Mouse (Mus musculus): ENCODE data around the gene Cdc42se1. TPM values are rescaled to one million over a fixed set of nuclear protein-coding genes. Genes with fewer than 3 reads are reported as not detected.
A peak's percentile ranks its signal among the peaks of the same experiment; 100 is the strongest.
"Not testable (repeated sequence)": the region's sequence is repeated elsewhere in the genome, so short reads cannot be mapped to it uniquely, and the experiment has no call there.

Cdc42se1 gene
- polyA plus RNA-seq, 1 experiment from 2014 or later: 91.1 TPM

GRCm38 (mm10) chr3:95203880-95204279, 24.7 kb upstream of the Cdc42se1 start:
- Histone ChIP-seq H3K27ac (replicated peaks) (no peak overlapping the region), H3K27me3 (replicated peaks; ENCODE audit: low read depth, poor library complexity, severe bottlenecking) (no peaks in the 10 kb centered on the region), H3K9me3 (no peaks in the 10 kb centered on the region), H3K4me1 (no peaks in the 10 kb centered on the region), H3K4me3 (no peak overlapping the region), H3K36me3 (replicated peaks) (peaks cover 98% of the 10 kb centered on the region)
- DNase-seq (ENCODE audit: low spot score): no peak
- 92% methylated on average over 6 of the region's 6 CpGs for WGBS

GRCm38 (mm10) chr3:95208286-95208685, 20.2 kb upstream of the Cdc42se1 start:
- Histone ChIP-seq H3K36me3 (replicated peaks) (peaks cover 89% of the 10 kb centered on the region), H3K4me1 (no peaks in the 10 kb centered on the region)
- WGBS: 95% methylated on average over 4 of the region's 4 CpGs

GRCm38 (mm10) chr3:95210585-95210984, 17.9 kb upstream of the Cdc42se1 start:
- Histone ChIP-seq H3K4me3 (no peak overlapping the region), H3K4me1 (no peaks in the 10 kb centered on the region), H3K27ac (replicated peaks) (no peak overlapping the region), H3K27me3 (replicated peaks; ENCODE audit: low read depth, poor library complexity, severe bottlenecking) (no peaks in the 10 kb centered on the region), H3K9me3 (no peaks in the 10 kb centered on the region), H3K36me3 (replicated peaks) (peaks cover 87% of the 10 kb centered on the region)
- WGBS: 84% methylated on average over 2 of the region's 2 CpGs
- DNase-seq (ENCODE audit: low spot score): no peak

More at GRCm38 (mm10) chr3:95208286-95208685, 20.2 kb upstream of the Cdc42se1 start:
- no peak for DNase-seq (ENCODE audit: low spot score)
- no peak overlapping the region for H3K4me3 ChIP-seq
- no peaks in the 10 kb centered on the region for H3K27me3 ChIP-seq (replicated peaks; ENCODE audit: low read depth, poor library complexity, severe bottlenecking)
- no peak overlapping the region for H3K27ac ChIP-seq (replicated peaks)
- H3K9me3 ChIP-seq: no peaks in the 10 kb centered on the region

- H3K9me3 ChIP-seq; H3K4me3 ChIP-seq; H3K27ac ChIP-seq (replicated peaks); DNase-seq (ENCODE audit: low spot score); H3K27me3 ChIP-seq (replicated peaks; ENCODE audit: low read depth, poor library complexity, severe bottlenecking): not testable (repeated sequence)
- H3K36me3 ChIP-seq (replicated peaks): peaks cover 71% of the 10 kb centered on the region
- peaks cover 12% of the 10 kb centered on the region for H3K4me1 ChIP-seq
- WGBS: 90% methylated on average over 10 of the region's 10 CpGs
These were observed 15.5 kb upstream of the Cdc42se1 start for GRCm38 (mm10) chr3:95212889-95213608.

- H3K27ac ChIP-seq (replicated peaks): no peak overlapping the region
- H3K9me3 ChIP-seq: no peaks in the 10 kb centered on the region
- H3K4me1 ChIP-seq: peaks cover 16% of the 10 kb centered on the region
- peaks cover 69% of the 10 kb centered on the region for H3K36me3 ChIP-seq (replicated peaks)
- H3K4me3 ChIP-seq: no peak overlapping the region
- H3K27me3 ChIP-seq (replicated peaks; ENCODE audit: low read depth, poor library complexity, severe bottlenecking): no peaks in the 10 kb centered on the region
- no peak for DNase-seq (ENCODE audit: low spot score)
- WGBS: 98% methylated on average over 1 of the region's 1 CpGs
These were observed 14.9 kb upstream of the Cdc42se1 start for GRCm38 (mm10) chr3:95213609-95213975.

GRCm38 (mm10) chr3:95216655-95217254, 11.8 kb upstream of the Cdc42se1 start:
- peak overlapping the region; percentile 80 for H3K4me3 ChIP-seq
- H3K9me3 ChIP-seq: no peaks in the 10 kb centered on the region
- WGBS: 28% methylated on average over 4 of the region's 4 CpGs
- no peak for DNase-seq (ENCODE audit: low spot score)
- no peaks in the 10 kb centered on the region for H3K27me3 ChIP-seq (replicated peaks; ENCODE audit: low read depth, poor library complexity, severe bottlenecking)
- H3K4me1 ChIP-seq: peaks cover 16% of the 10 kb centered on the region
- H3K27ac ChIP-seq (replicated peaks): peak overlapping the region; percentile 99
- H3K36me3 ChIP-seq (replicated peaks): peaks cover 73% of the 10 kb centered on the region

GRCm38 (mm10) chr3:95217255-95218134, 11.0 kb upstream of the Cdc42se1 start, which contains the start of gene Gabpb2:
Gene Gabpb2 (minus strand): TSS chr3:95217916.
- H3K27ac ChIP-seq (replicated peaks): peak within 1 kb of the TSS; percentile 99
- peak within 1 kb of the TSS; percentile 80 for H3K4me3 ChIP-seq
- peak; percentile 98 for DNase-seq (ENCODE audit: low spot score)
- H3K9me3 ChIP-seq: no peaks in the 10 kb centered on the region
- H3K36me3 ChIP-seq (replicated peaks): peaks cover 73% of the 10 kb centered on the region
- H3K27me3 ChIP-seq (replicated peaks; ENCODE audit: low read depth, poor library complexity, severe bottlenecking): no peaks in the 10 kb centered on the region
- peaks cover 16% of the 10 kb centered on the region for H3K4me1 ChIP-seq
- whole genome bisulfite sequencing: under 1% methylated on average over 56 of the region's 56 CpGs

- peaks cover 16% of the 10 kb centered on the region for H3K4me1 ChIP-seq
- peaks cover 79% of the 10 kb centered on the region for H3K36me3 ChIP-seq (replicated peaks)
- peak overlapping the region; percentile 80 for H3K4me3 ChIP-seq
- peak overlapping the region; percentile 99 for H3K27ac ChIP-seq (replicated peaks)
- no peak for DNase-seq (ENCODE audit: low spot score)
- WGBS: 80% methylated on average over 6 of the region's 6 CpGs
- no peaks in the 10 kb centered on the region for H3K9me3 ChIP-seq
- H3K27me3 ChIP-seq (replicated peaks; ENCODE audit: low read depth, poor library complexity, severe bottlenecking): no peaks in the 10 kb centered on the region
These were observed 9.9 kb upstream of the Cdc42se1 start for GRCm38 (mm10) chr3:95218466-95219137.

GRCm38 (mm10) chr3:95223041-95223440, 5.5 kb upstream of the Cdc42se1 start:
- Histone ChIP-seq H3K9me3 (no peaks in the 10 kb centered on the region; the same call in 1 of the 2 replicates), H3K4me1 (peaks cover 30% of the 10 kb centered on the region), H3K4me3 (no peak overlapping the region), H3K36me3 (replicated peaks) (peaks cover 79% of the 10 kb centered on the region), H3K27ac (replicated peaks) (no peak overlapping the region), H3K27me3 (replicated peaks; ENCODE audit: low read depth, poor library complexity, severe bottlenecking) (no peaks in the 10 kb centered on the region)
- 90% methylated on average over 2 of the region's 2 CpGs for WGBS
- DNase-seq (ENCODE audit: low spot score): no peak

- Histone ChIP-seq H3K4me3 (peak overlapping the region; percentile 19; the same call in 1 of the 2 replicates), H3K27ac (replicated peaks) (no peak overlapping the region), H3K9me3 (no peaks in the 10 kb centered on the region; the same call in 1 of the 2 replicates), H3K4me1 (peaks cover 28% of the 10 kb centered on the region), H3K36me3 (replicated peaks) (peaks cover 68% of the 10 kb centered on the region), H3K27me3 (replicated peaks; ENCODE audit: low read depth, poor library complexity, severe bottlenecking) (no peaks in the 10 kb centered on the region)
- WGBS: 35% methylated on average over 6 of the region's 6 CpGs
- peak; percentile 60 for DNase-seq (ENCODE audit: low spot score)
These were observed 4.2 kb upstream of the Cdc42se1 start for GRCm38 (mm10) chr3:95224295-95224694.

- Histone ChIP-seq H3K36me3 (replicated peaks) (peaks cover 54% of the 10 kb centered on the region), H3K4me1 (peaks cover 56% of the 10 kb centered on the region), H3K27me3 (replicated peaks; ENCODE audit: low read depth, poor library complexity, severe bottlenecking) (no peaks in the 10 kb centered on the region), H3K27ac (replicated peaks) (peak overlapping the region; percentile 96), H3K4me3 (peak overlapping the region; percentile 97), H3K9me3 (no peaks in the 10 kb centered on the region; the same call in 1 of the 2 replicates)
- DNase-seq (ENCODE audit: low spot score): no peak
- 25% methylated on average over 1 of the region's 1 CpGs for WGBS
These were observed 1.3 kb upstream of the Cdc42se1 start for GRCm38 (mm10) chr3:95227214-95227613.

All from embryonic facial prominence, embryonic 10.5 days (tissue).